Mouse (Mus musculus) heart, postnatal 0 days (tissue): Measurements from ENCODE around the gene Macc1.

Experiments
- CTCF ChIP-seq: IDR thresholded peaks from 2 replicates; pipeline ENCODE4 v1.5.1; 2016; ENCODE audit warnings: antibody characterized with exemption, control low read depth, low read depth
- EP300 ChIP-seq: IDR thresholded peaks from 2 replicates; pipeline ENCODE4 v1.6.1; 2016; ENCODE audit warnings: antibody characterized with exemption, low read depth

DNA sequence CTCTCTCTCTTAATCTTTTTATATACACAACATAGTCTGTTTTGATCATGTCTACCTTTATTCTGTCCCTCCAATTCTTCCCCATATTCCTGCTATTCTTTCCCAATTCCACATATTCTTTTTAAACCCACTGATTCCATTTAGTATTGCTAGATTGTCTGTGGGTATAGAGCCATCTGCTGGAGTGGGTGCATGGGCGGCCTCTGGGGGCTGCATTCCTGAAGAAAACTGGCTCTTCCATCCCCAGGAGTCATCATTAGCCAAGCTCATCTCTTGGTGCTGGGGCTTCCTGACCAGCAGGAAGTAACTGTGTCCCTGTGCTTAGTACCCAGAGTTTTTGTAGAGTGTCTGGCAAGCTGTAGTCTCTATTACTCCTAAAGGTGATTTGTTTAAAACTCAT is 42.1 kb upstream of the Macc1 start:
- TF ChIP-seq CTCF: no peak
- no peak for TF ChIP-seq EP300
